Mouse (Mus musculus) ES-Bruce4 (cell line): ENCODE results near the gene Dnajb14. TPM values are rescaled to one million over a fixed set of nuclear protein-coding genes. Genes with fewer than 3 reads are reported as not detected.

ENCODE experiments used
- H3K27ac ChIP-seq: 2 replicates; pipeline ENCODE4 v1.5.1; 2012; ENCODE audit warnings: low read length, inconsistent platforms; ENCODE audit not compliant: insufficient read depth
- H3K27me3 ChIP-seq: 2 replicates; pipeline ENCODE4 v1.6.1; 2012; ENCODE audit warnings: mild to moderate bottlenecking, low read length, inconsistent platforms; ENCODE audit not compliant: control insufficient read depth, poor library complexity, insufficient read depth, severe bottlenecking
- H3K36me3 ChIP-seq: 2 replicates; pipeline ENCODE4 v1.6.1; 2012; ENCODE audit warnings: inconsistent platforms, mild to moderate bottlenecking, low read length, moderate library complexity; ENCODE audit not compliant: control insufficient read depth, poor library complexity, insufficient read depth, severe bottlenecking
- H3K4me1 ChIP-seq: one replicate; pipeline ENCODE4 v1.8.1; 2011; ENCODE audit warnings: low read length; ENCODE audit not compliant: control insufficient read depth, insufficient read depth
- H3K4me3 ChIP-seq: 2 replicates; pipeline ENCODE4 v1.5.1; 2011; ENCODE audit warnings: low read depth, mild to moderate bottlenecking, low read length
- H3K9ac ChIP-seq: 2 replicates; pipeline ENCODE4 v1.6.1; 2012; ENCODE audit warnings: low read depth, mild to moderate bottlenecking, inconsistent platforms; ENCODE audit not compliant: poor library complexity, severe bottlenecking
- H3K9me3 ChIP-seq: replicated peaks from 2 replicates; pipeline ENCODE4 v1.6.1; 2012; ENCODE audit warnings: mild to moderate bottlenecking, low read length, inconsistent platforms; ENCODE audit not compliant: control insufficient read depth, poor library complexity, insufficient read depth, severe bottlenecking
- CTCF ChIP-seq: IDR thresholded peaks from one replicate; pipeline ENCODE4 v1.8.1; 2011; ENCODE audit warnings: low read depth, low read length
- EP300 ChIP-seq: IDR thresholded peaks from 2 replicates; pipeline ENCODE4 v1.6.1; 2011; ENCODE audit warnings: low read depth, low read length; ENCODE audit not compliant: insufficient read depth
- POLR2A ChIP-seq: IDR thresholded peaks from one replicate; pipeline ENCODE4 v1.8.1; 2011; ENCODE audit warnings: low read length; ENCODE audit not compliant: insufficient read depth
- polyA plus RNA-seq: library from polyadenylated mRNA; stranded (reverse); fragments of >200 nt; gene quantifications from 2 replicates; pipeline ENCODE4 v1.2.4, GENCODE M21; 2011; ENCODE audit warnings: low read depth; ENCODE audit not compliant: missing spikeins, insufficient read depth, insufficient read length

Dnajb14 gene
- polyA plus RNA-seq, 1 experiment = 9.3 TPM

GRCm38 (mm10) chr3:137880109-137880748, 12.8 kb downstream of the Dnajb14 start:
- H3K4me1 ChIP-seq = no peaks in the 10 kb centered on the region
- no peak overlapping the region for H3K4me3 ChIP-seq
- H3K27ac ChIP-seq = no peak overlapping the region
- no peaks in the 10 kb centered on the region for H3K9me3 ChIP-seq
- H3K9ac ChIP-seq = no peak overlapping the region
- TF ChIP-seq POLR2A = no peak
- no peak for TF ChIP-seq EP300
- TF ChIP-seq CTCF = no peak
- H3K27me3 ChIP-seq = no peaks in the 10 kb centered on the region
- H3K36me3 ChIP-seq = no peaks in the 10 kb centered on the region

- no peak for TF ChIP-seq EP300
- TF ChIP-seq CTCF = no peak
- TF ChIP-seq POLR2A = no peak
- no peak overlapping the region for H3K4me3 ChIP-seq
- H3K27ac ChIP-seq = no peak overlapping the region
- no peaks in the 10 kb centered on the region for H3K9me3 ChIP-seq
- H3K9ac ChIP-seq = no peak overlapping the region
- no peaks in the 10 kb centered on the region for H3K27me3 ChIP-seq
- no peaks in the 10 kb centered on the region for H3K36me3 ChIP-seq
- H3K4me1 ChIP-seq = no peaks in the 10 kb centered on the region
Measured at GRCm38 (mm10) chr3:137881093-137881492, 13.6 kb downstream of the Dnajb14 start.

GRCm38 (mm10) chr3:137887961-137888360, 20.5 kb downstream of the Dnajb14 start:
- Histone ChIP-seq H3K27ac (no peak overlapping the region), H3K9ac (no peak overlapping the region), H3K27me3 (no peaks in the 10 kb centered on the region), H3K4me3 (no peak overlapping the region), H3K9me3 (0 out of 2 replicates have a peak, but pooled peaks cover 2% of the 10 kb centered on the region), H3K4me1 (no peaks in the 10 kb centered on the region), H3K36me3 (no peaks in the 10 kb centered on the region)
- TF ChIP-seq POLR2A (no peak), EP300 (no peak), CTCF (no peak)

GRCm38 (mm10) chr3:137891089-137891488, 23.6 kb downstream of the Dnajb14 start:
- Histone ChIP-seq H3K4me3 (no peak overlapping the region), H3K9ac (no peak overlapping the region), H3K36me3 (no peaks in the 10 kb centered on the region), H3K27me3 (no peaks in the 10 kb centered on the region), H3K27ac (no peak overlapping the region), H3K4me1 (no peaks in the 10 kb centered on the region), H3K9me3 (0 out of 2 replicates have a peak, but pooled peaks cover 2% of the 10 kb centered on the region)
- TF ChIP-seq CTCF (no peak), POLR2A (no peak), EP300 (no peak)

GRCm38 (mm10) chr3:137892118-137892517, 24.6 kb downstream of the Dnajb14 start:
- H3K9ac ChIP-seq = no peak overlapping the region
- no peak overlapping the region for H3K4me3 ChIP-seq
- H3K27ac ChIP-seq = no peak overlapping the region
- H3K27me3 ChIP-seq = no peaks in the 10 kb centered on the region
- TF ChIP-seq CTCF = no peak
- no peak for TF ChIP-seq POLR2A
- TF ChIP-seq EP300 = no peak
- no peaks in the 10 kb centered on the region for H3K4me1 ChIP-seq
- H3K9me3 ChIP-seq = 0 out of 2 replicates have a peak, but pooled peaks cover 2% of the 10 kb centered on the region
- no peaks in the 10 kb centered on the region for H3K36me3 ChIP-seq

GRCm38 (mm10) chr3:137893789-137894188, 26.3 kb downstream of the Dnajb14 start:
- Histone ChIP-seq H3K36me3 (no peaks in the 10 kb centered on the region), H3K27ac (no peak overlapping the region), H3K9me3 (0 out of 2 replicates have a peak, but pooled peaks cover 2% of the 10 kb centered on the region), H3K9ac (no peak overlapping the region), H3K4me1 (no peaks in the 10 kb centered on the region), H3K27me3 (no peaks in the 10 kb centered on the region), H3K4me3 (no peak overlapping the region)
- no peak for TF ChIP-seq EP300
- no peak for TF ChIP-seq POLR2A
- no peak for TF ChIP-seq CTCF
